27 mouse cellular contexts compared by ENCODE assay signal in genomic region chr3:117812135-117812534, GRCm38 (mm10).
"Had no signal": no experiment of that assay in that cellular context is flagged by ENCODE, and none has a peak within 500 bp of the region (broad histone marks: within the 10 kb centered on the region; RNA-seq: fewer than 3 reads in every experiment).

No protein-coding gene starts in this region.

- H3K4me2 ChIP-seq: heart, embryonic 12.5 days; hindbrain, embryonic 12.5 days; hindbrain, embryonic 15.5 days; kidney, embryonic 15.5 days; limb, embryonic 12.5 days; liver, embryonic 11.5 days; liver, embryonic 13.5 days; liver, embryonic 15.5 days had no signal

- H3K36me3 ChIP-seq: heart, embryonic 10.5 days; hindbrain, embryonic 10.5 days; hindbrain, embryonic 12.5 days; hindbrain, embryonic 15.5 days; kidney, embryonic 15.5 days; limb, embryonic 12.5 days; liver, embryonic 13.5 days; liver, embryonic 15.5 days had no signal

- H3K9ac ChIP-seq: heart, embryonic 12.5 days; hindbrain, embryonic 12.5 days; hindbrain, embryonic 15.5 days; kidney, embryonic 15.5 days; limb, embryonic 12.5 days; liver, embryonic 13.5 days; liver, embryonic 15.5 days; liver, postnatal 0 days had no signal

- H3K27me3 ChIP-seq: heart, embryonic 12.5 days; hindbrain, embryonic 12.5 days; hindbrain, embryonic 15.5 days; kidney, embryonic 15.5 days; limb, embryonic 12.5 days; liver, embryonic 13.5 days; liver, embryonic 15.5 days had no signal

- DNase-seq: gastrocnemius, adult 2 months; gastrocnemius, postnatal 10 days; gastrocnemius, postnatal 25 days; heart, postnatal 10 days; heart, postnatal 4 days; kidney, adult 11 months; kidney, adult 2 months; kidney, adult 9 months; kidney, postnatal 14 days; kidney, postnatal 36 days; layer of hippocampus, adult 9-11 months; liver; liver, embryonic 13.5 days; liver, postnatal 0 days had no signal

- H3K9me3 ChIP-seq: heart, embryonic 10.5 days; heart, embryonic 12.5 days; hindbrain, embryonic 10.5 days; hindbrain, embryonic 12.5 days; hindbrain, embryonic 15.5 days; kidney, embryonic 15.5 days; limb, embryonic 12.5 days; liver, embryonic 13.5 days; liver, embryonic 15.5 days had no signal

- ATAC-seq: hindbrain, postnatal 0 days; intestine, embryonic 16.5 days; liver, postnatal 0 days had no signal

- H3K4me3 ChIP-seq: gastrocnemius, adult 2 months; heart, embryonic 10.5 days; heart, embryonic 12.5 days; hindbrain, embryonic 10.5 days; hindbrain, embryonic 12.5 days; hindbrain, embryonic 15.5 days; kidney, embryonic 15.5 days; left cerebral cortex, adult 2 months; limb, embryonic 12.5 days; liver, embryonic 13.5 days; liver, embryonic 15.5 days had no signal

- H3K4me1 ChIP-seq: heart, embryonic 10.5 days; heart, embryonic 12.5 days; hindbrain, embryonic 10.5 days; hindbrain, embryonic 12.5 days; hindbrain, embryonic 15.5 days; kidney, embryonic 15.5 days; limb, embryonic 12.5 days; liver, embryonic 13.5 days; liver, embryonic 15.5 days had no signal

- H3K27ac ChIP-seq: gastrocnemius, adult 2 months; heart, embryonic 10.5 days; hindbrain, embryonic 10.5 days; hindbrain, embryonic 12.5 days; hindbrain, embryonic 15.5 days; hindbrain, postnatal 0 days; kidney, embryonic 15.5 days; kidney, postnatal 0 days; left cerebral cortex, adult 2 months; limb, embryonic 12.5 days; liver, embryonic 13.5 days; liver, embryonic 15.5 days had no signal
